Mouse (Mus musculus) layer of hippocampus, adult 9-10 months (tissue): ENCODE data around the gene Cacna2d4.
"Not testable (repeated sequence)": the region's sequence is repeated elsewhere in the genome, so short reads cannot be mapped to it uniquely, and the experiment has no call there.

Source experiments
- DNase-seq: peaks from one replicate; pipeline ENCODE4 v3.0.0; 2022; ENCODE audit warnings: low spot score

The Cacna2d4 gene

GRCm38 (mm10) chr6:119347813-119348212 lies 111.5 kb downstream of the Cacna2d4 start:
- no peak for DNase-seq

- DNase-seq: peak; percentile 96
Observed at GRCm38 (mm10) chr6:119348234-119348633, 111.9 kb downstream of the Cacna2d4 start.

- DNase-seq: no peak
Observed at GRCm38 (mm10) chr6:119350703-119351198, 114.4 kb downstream of the Cacna2d4 start.

DNA sequence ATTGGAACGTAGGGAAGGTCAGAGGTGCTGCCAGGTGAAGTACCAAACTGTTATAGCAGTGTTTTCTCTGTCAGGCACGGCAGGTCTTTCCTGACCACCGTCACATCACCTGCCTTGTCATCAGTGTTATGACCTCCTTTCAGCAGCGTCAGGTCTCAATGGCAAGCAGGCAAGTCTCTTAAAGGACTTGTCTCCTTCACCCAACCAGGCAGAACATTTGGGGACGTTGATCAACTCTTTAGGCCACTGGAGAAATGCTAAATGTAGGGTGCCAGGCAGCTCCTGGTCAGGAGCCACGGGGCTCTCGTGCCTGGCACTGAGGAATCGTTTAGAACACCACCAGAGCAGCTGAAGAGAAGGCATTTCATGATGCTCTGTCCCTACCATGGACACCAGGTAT lies 115.3 kb downstream of the Cacna2d4 start:
- DNase-seq: no peak

DNA sequence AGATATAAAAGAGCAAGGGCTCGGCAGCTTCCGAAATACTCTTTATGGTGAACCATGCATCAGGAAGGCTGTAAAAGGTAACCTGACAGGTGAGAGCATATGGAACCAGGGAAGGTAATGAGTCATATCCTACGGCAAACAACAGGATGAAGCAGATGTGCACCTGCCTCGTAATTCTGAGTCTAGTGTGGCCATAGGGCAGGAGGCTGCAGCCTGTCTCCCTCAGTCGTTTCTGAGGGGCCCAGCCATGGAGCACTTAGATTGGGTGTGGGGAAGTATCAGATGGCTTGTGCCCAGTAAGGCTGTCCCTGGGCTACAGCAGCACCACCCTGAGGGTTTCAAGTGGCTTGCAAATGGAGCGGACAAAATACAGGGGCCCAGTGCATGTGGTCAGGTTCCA lies 116.2 kb downstream of the Cacna2d4 start:
- no peak for DNase-seq

DNA sequence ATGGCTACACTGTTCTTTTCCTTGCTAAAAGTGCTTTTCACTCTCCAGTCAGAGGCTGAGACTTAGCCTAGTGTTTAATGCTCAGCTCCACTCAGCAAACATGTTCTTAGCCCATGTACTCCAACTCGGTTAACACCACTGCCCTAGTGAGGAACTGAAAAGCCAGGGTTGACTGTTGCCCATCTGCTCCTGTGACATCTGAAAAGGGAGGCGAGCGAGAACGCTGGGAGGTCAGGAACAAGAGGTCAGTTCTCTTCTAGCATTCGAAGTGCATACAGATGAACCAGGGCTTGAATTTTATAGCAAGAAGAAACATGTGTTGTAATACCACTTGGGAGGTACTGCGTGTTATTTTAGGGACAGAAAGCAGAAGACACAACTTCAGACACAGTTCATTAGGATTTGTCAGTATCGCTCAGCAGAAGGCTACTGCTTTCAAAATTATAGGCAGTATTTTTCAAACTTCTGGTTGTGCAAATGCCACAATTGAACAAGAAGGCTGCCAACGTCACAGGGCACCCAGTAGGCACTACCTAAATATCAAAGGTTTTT lies 121.8 kb downstream of the Cacna2d4 start:
- DNase-seq: no peak

- not testable (repeated sequence) for DNase-seq
Observed at GRCm38 (mm10) chr6:119360250-119360649, 123.9 kb downstream of the Cacna2d4 start.

- no peak for DNase-seq
Observed at GRCm38 (mm10) chr6:119360925-119361702, 124.8 kb downstream of the Cacna2d4 start.

GRCm38 (mm10) chr6:119363593-119363992 lies 127.3 kb downstream of the Cacna2d4 start:
- no peak for DNase-seq

- not testable (repeated sequence) for DNase-seq
Observed at GRCm38 (mm10) chr6:119366800-119367199, 130.5 kb downstream of the Cacna2d4 start.

DNA sequence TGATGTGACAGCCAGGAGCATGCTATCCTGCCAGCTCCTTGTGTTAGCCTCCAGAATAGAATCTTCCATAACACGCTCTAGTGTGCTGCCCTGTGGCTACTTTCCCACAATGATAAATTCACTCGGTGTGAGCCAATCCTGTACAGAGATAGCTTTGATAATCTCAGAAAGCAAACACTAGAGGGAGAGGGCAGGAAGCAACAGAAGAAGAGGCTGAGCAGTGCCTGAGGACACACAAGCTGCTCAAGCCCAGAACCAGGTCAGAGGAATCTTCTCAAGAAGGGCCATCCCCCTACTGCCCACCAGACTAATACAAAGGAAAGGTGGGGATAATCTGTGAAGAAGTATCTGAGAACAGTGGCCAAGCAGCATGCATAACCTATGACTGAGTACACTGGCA lies 131.1 kb downstream of the Cacna2d4 start:
- DNase-seq: no peak

- no peak for DNase-seq
Observed at GRCm38 (mm10) chr6:119371624-119372023, 135.3 kb downstream of the Cacna2d4 start.

DNA sequence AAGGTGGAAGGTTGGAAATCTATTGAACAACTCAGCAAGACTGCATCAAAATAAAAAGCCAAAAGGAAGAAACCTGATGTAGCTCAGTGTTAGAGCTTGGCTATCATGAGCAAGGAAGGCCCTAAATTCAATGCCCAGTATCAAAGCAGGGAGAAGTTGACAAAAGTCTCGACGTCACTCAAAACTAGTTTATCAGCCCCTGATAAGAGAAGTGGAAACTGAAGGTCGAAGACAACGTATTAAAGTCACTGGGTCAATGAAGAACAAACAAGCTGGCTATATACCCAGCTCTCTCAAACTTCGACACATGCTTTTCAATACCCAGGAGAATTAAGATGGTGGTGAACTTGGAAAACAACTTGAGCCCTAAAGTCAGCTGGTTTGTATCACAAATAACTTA lies 135.9 kb downstream of the Cacna2d4 start:
- DNase-seq: no peak

DNA sequence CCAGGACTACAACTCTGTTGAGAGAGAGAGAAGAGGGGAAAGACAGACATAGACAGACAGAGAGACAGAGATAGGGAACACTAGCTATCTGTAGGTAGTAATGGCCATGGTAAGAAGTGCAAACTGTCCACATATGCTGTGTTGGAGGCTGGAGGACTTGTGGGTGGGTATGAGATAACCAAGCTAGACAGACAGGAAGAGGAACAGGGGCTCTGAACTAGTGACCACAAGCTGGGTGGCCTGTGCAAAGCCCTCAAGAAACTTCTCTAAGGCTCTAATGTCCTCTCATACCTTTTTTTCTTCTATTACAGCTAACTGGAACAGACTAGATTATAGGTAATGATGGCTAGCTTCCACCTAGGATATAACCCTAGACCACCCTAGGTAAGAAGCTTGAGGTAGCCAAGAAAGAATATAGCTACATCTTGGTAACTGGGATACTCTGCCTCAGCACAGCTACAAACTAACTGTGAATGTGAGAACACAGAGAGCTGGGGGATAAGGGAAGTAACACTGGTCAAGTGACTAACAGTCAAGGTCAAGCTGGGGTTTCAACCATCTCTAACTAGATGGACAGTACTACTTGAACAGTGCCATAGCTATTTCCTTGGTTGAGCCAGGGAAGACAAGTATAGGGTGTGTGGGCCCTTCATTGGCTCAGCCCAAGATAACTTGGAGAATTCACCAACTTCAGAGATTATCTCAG lies 136.8 kb downstream of the Cacna2d4 start:
- DNase-seq: no peak

DNA sequence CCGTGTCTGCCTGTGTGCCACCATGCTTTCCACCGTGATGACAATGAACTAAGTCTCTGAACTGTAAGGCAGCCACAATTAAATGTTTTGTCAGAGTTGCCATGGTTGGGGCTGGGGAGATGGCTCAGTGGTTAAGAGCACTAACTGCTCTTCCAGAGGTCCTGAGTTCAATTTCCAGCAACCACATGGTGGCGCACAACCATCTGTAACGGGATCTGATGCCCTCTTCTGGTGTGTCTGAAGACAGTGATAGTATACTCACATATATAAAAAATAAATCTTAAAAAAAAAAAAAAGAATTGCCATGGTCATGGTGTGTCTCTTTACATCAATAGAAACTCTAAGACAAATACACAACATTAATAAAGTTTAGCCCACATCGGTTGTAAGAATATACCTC lies 138.7 kb downstream of the Cacna2d4 start:
- DNase-seq: no peak

DNA sequence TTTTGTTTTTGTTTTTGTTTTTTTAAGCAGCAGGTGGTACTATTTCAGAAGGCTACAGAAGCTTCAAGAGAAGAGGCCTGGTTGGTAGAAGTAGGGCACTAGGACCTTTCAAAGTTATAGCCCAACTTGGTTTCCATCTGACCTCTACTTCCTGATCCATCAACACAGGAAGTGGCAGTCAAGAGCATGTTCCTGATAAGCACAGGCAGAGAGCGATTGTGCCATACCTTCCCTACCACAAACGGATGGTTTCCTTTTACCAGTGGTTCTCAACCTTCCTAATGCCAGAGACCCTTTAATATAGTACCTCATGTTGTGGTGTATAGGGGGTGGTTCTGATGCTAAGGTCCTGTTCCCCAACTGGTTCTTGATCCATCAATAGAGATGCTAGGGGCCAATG lies 141.3 kb downstream of the Cacna2d4 start:
- DNase-seq: no peak

DNA sequence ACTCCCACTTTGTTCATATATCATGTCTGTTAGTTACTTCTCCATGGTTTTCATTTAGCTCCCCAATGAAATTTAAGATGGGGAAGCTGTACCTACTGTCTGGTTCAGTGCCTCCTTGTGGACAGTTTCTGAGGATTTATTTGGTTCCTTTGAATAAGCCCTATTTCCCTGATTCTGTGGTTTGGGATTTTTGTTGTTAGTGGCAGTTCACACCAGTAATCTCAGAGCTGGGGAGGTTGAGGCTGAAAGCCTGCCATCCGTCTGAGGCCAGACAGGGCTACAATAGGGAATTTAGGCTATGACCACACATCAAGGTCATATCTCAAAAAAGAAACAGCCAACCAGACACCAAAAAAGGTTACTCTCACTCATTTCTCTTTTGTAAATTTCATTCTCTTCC lies 142.3 kb downstream of the Cacna2d4 start:
- no peak for DNase-seq

GRCm38 (mm10) chr6:119385668-119386067 lies 149.3 kb downstream of the Cacna2d4 start:
- no peak for DNase-seq

- DNase-seq: no peak
Observed at GRCm38 (mm10) chr6:119386421-119386820, 150.1 kb downstream of the Cacna2d4 start.

DNA sequence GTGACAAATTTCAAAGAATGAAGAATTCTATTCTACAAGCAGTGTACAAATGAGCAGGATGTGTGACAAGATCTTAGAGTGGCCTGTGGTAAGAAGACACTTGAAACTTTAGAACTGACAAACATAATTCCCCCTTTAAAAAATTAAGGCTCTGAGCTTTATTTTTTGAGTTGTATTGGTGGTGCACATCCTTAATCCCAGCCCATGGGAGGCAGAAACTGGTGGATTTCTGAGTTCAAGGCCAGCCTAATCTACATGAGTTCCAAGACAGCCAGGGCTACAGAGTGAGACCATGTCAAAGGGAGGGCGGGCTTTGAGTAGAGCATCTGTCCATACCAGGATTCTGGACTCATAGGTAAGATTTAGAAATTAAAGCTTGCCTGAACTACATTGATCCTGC lies 150.5 kb downstream of the Cacna2d4 start:
- no peak for DNase-seq

- DNase-seq: no peak
Observed at GRCm38 (mm10) chr6:119387801-119388649, 151.7 kb downstream of the Cacna2d4 start.

GRCm38 (mm10) chr6:119388650-119389012 lies 152.3 kb downstream of the Cacna2d4 start:
- peak; percentile 88 for DNase-seq
